Mouse (Mus musculus): ENCODE results near the gene Nrxn1. TPM values are rescaled to one million over a fixed set of nuclear protein-coding genes. Genes with fewer than 3 reads are reported as not detected.
A peak's percentile ranks its signal among the peaks of the same experiment; 100 is the strongest.
"Not testable (repeated sequence)": the region's sequence is repeated elsewhere in the genome, so short reads cannot be mapped to it uniquely, and the experiment has no call there.

The Nrxn1 gene
- polyA plus RNA-seq, 1 experiment from 2014 or later, result 4.6 TPM

DNA sequence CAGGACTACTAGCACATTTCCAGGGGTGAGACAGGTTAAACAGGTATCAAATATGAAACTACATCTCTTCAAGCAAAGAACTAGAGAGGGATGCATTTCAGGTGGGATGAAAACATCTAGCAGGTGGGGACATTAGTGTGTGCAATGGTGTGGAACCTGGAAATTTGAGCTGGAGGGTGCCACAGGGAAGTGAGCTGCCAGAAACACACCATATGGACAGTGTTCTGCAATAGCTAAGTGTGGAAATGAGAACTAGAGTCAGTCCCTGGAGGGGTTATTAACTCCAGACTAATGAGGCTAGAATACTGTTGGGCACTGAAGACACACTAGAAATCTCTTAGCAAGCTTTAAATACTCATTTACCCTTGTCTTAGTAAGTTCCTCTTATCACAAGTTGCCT is 536.5 kb downstream of the Nrxn1 start:
- peak; percentile 70; the same call in 1 of the 2 replicates for ATAC-seq (ENCODE audit: low FRiP score, low TSS enrichment)
- H3K9me3 ChIP-seq (ENCODE audit: low read length), result no peaks in the 10 kb centered on the region
- H3K4me1 ChIP-seq (ENCODE audit: insufficient read depth, low read length), result no peaks in the 10 kb centered on the region
- H3K4me3 ChIP-seq (ENCODE audit: low read length), result no peak overlapping the region
- no peak overlapping the region for H3K4me2 ChIP-seq (replicated peaks; ENCODE audit: low read depth, low read length)
- no peak overlapping the region for H3K27ac ChIP-seq (ENCODE audit: low read length)
- no peaks in the 10 kb centered on the region for H3K36me3 ChIP-seq (ENCODE audit: insufficient read depth, low read length)
- H3K9ac ChIP-seq (replicated peaks; ENCODE audit: low read length), result no peak overlapping the region
- H3K27me3 ChIP-seq (ENCODE audit: insufficient read depth, low read length), result no peaks in the 10 kb centered on the region

DNA sequence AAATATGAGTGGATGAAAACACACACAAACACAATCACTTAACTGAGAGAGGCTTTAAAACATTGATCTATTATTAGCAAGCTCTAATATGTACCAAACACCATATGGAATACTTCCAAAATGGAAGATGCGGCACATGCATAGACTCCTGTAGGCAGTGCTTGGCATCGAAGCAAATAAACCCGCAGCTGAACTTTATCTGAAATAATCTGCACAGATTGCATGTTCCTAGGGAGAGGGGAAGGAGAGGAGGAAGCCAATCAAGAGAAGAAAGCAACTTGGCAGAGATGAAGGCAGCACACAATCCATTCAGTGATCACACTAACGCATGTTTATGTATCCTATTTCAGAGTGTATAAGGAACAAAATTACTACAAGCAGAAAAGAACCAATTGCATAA is 542.5 kb downstream of the Nrxn1 start:
- ATAC-seq (ENCODE audit: low FRiP score, low TSS enrichment), result no peak
- Histone ChIP-seq H3K27ac (ENCODE audit: low read length) (no peak overlapping the region), H3K9ac (replicated peaks; ENCODE audit: low read length) (no peak overlapping the region), H3K36me3 (ENCODE audit: insufficient read depth, low read length) (no peaks in the 10 kb centered on the region), H3K9me3 (ENCODE audit: low read length) (no peaks in the 10 kb centered on the region), H3K4me1 (ENCODE audit: insufficient read depth, low read length) (peaks cover 3% of the 10 kb centered on the region; the same call in 1 of the 2 replicates), H3K4me2 (replicated peaks; ENCODE audit: low read depth, low read length) (no peak overlapping the region), H3K4me3 (ENCODE audit: low read length) (no peak overlapping the region), H3K27me3 (ENCODE audit: insufficient read depth, low read length) (no peaks in the 10 kb centered on the region)
- WGBS, result 79% methylated on average over 4 of the region's 4 CpGs

DNA sequence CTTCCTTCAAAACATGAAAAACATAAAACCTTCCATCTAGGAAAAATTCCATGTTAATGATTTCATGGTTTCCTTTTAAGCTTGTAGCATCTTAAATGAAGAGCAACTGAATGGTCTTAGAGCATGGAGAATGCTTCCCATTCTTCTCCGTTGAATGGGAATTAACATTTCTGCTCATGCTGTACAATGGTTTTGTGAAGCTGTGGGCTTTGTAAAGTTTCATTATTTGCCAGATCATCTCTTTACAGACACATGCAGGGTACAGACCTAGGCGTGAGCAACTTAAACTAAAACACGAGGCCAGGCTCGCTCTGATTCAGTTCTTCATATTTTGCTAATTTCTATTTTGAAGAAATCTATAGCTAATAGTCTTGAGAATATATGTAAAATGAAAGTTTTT is 546.1 kb downstream of the Nrxn1 start:
- H3K4me1 ChIP-seq (ENCODE audit: insufficient read depth, low read length), result peaks cover 6% of the 10 kb centered on the region; the same call in 1 of the 2 replicates
- no peaks in the 10 kb centered on the region for H3K36me3 ChIP-seq (ENCODE audit: insufficient read depth, low read length)
- H3K9me3 ChIP-seq (ENCODE audit: low read length), result no peaks in the 10 kb centered on the region
- H3K27me3 ChIP-seq (ENCODE audit: insufficient read depth, low read length), result no peaks in the 10 kb centered on the region
- ATAC-seq (ENCODE audit: low FRiP score, low TSS enrichment), result no peak
- H3K27ac ChIP-seq (ENCODE audit: low read length), result no peak overlapping the region
- 89% methylated on average over 4 of the region's 4 CpGs for WGBS
- no peak overlapping the region for H3K9ac ChIP-seq (replicated peaks; ENCODE audit: low read length)
- H3K4me3 ChIP-seq (ENCODE audit: low read length), result no peak overlapping the region
- H3K4me2 ChIP-seq (replicated peaks; ENCODE audit: low read depth, low read length), result no peak overlapping the region

DNA sequence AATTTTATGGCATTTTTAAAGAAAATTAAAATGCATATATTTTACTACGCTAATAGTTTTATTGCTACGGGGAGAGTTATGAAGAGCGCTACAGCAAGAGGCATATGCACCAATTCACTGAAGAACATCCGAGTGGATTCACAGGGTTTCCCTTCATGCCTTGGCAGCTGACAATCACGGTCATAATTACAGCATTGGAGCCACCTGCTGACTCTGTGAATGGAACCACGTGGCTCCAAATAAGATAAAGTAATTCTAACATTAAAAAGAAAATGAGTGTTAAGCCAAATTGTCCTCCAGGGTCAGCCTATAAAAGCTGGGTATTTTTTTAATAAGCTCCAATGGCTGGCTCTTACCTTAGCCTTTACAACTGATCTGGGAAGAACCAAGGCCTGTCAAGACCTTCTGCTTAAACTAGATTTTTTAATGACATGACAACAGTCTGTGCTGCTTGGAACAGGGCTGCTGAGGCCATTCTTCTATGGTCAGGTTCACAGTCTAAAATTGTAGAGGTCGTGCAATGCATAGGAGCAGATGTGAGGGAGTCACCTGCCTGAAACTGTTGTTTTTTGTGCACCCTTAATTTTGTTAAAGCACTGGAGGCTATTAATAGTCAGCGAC is 548.1 kb downstream of the Nrxn1 start:
- Histone ChIP-seq H3K4me1 (ENCODE audit: insufficient read depth, low read length) (peaks cover 6% of the 10 kb centered on the region; the same call in 1 of the 2 replicates), H3K27me3 (ENCODE audit: insufficient read depth, low read length) (no peaks in the 10 kb centered on the region), H3K9ac (replicated peaks; ENCODE audit: low read length) (no peak overlapping the region), H3K4me3 (ENCODE audit: low read length) (no peak overlapping the region), H3K9me3 (ENCODE audit: low read length) (no peaks in the 10 kb centered on the region), H3K4me2 (replicated peaks; ENCODE audit: low read depth, low read length) (no peak overlapping the region), H3K36me3 (ENCODE audit: insufficient read depth, low read length) (no peaks in the 10 kb centered on the region), H3K27ac (ENCODE audit: low read length) (no peak overlapping the region)
- ATAC-seq (ENCODE audit: low FRiP score, low TSS enrichment), result no peak
- 67% methylated on average over 8 of the region's 8 CpGs for WGBS

DNA sequence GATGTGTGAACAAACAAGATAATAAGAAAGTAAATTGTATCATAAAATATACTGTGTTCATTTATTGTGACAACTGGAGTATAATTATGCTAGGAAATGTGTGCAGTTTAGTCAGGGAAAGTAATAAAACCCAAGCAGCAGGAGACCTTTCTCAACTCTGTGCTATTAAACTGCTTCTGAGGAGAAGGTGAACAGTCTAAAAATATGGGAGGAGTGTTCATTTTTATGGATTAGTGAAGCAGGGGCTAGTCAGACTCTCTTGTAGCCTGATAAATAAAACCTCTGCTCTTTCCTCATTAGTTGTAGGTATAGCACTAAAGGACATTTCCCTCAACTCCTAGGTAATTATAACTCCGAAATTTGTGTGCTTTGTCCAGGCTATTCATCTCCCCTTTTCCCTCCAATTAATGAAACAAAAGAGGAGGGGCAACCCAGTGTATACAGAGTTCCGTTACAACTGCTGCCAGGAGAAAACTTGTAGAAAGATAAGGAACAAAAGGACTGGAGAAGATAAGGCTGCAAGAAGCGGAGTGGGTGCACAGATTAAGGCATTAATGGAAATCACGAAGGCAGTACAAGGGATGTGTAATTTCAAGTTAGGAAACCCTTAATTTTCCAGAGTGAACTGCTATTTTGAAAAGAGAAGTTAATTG is 548.8 kb downstream of the Nrxn1 start:
- no peaks in the 10 kb centered on the region for H3K9me3 ChIP-seq (ENCODE audit: low read length)
- H3K9ac ChIP-seq (replicated peaks; ENCODE audit: low read length), result no peak overlapping the region
- H3K27ac ChIP-seq (ENCODE audit: low read length), result no peak overlapping the region
- H3K36me3 ChIP-seq (ENCODE audit: insufficient read depth, low read length), result no peaks in the 10 kb centered on the region
- no peak for ATAC-seq (ENCODE audit: low FRiP score, low TSS enrichment)
- H3K4me1 ChIP-seq (ENCODE audit: insufficient read depth, low read length), result peaks cover 6% of the 10 kb centered on the region; the same call in 1 of the 2 replicates
- H3K4me2 ChIP-seq (replicated peaks; ENCODE audit: low read depth, low read length), result no peak overlapping the region
- no peaks in the 10 kb centered on the region for H3K27me3 ChIP-seq (ENCODE audit: insufficient read depth, low read length)
- H3K4me3 ChIP-seq (ENCODE audit: low read length), result no peak overlapping the region
- WGBS, result 40% methylated on average over 4 of the region's 4 CpGs

DNA sequence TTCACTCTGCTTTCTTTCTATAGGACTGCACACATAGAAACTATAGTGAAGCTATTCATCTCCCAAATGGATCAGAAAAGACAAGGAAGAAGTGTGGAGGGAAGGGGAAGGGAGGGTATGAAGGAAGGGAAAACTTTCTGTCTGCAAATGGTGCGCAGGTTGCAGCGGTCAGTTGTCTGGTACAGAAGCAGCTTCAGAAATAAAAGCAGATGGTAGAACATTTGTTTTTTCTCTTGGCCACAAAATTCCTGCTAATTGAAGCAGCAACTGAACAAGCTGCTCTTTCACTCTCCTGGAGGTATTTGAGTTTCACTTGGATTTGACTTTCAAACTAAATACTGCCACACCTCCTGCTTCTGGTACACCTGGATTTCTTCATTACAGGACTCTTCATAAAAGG is 561.4 kb downstream of the Nrxn1 start:
- Histone ChIP-seq H3K27ac (ENCODE audit: low read length) (no peak overlapping the region), H3K9ac (replicated peaks; ENCODE audit: low read length) (no peak overlapping the region), H3K4me2 (replicated peaks; ENCODE audit: low read depth, low read length) (no peak overlapping the region), H3K27me3 (ENCODE audit: insufficient read depth, low read length) (no peaks in the 10 kb centered on the region), H3K4me3 (ENCODE audit: low read length) (no peak overlapping the region), H3K9me3 (ENCODE audit: low read length) (no peaks in the 10 kb centered on the region), H3K4me1 (ENCODE audit: insufficient read depth, low read length) (no peaks in the 10 kb centered on the region), H3K36me3 (ENCODE audit: insufficient read depth, low read length) (no peaks in the 10 kb centered on the region)
- 100% methylated on average over 2 of the region's 2 CpGs for WGBS
- no peak for ATAC-seq (ENCODE audit: low FRiP score, low TSS enrichment)

DNA sequence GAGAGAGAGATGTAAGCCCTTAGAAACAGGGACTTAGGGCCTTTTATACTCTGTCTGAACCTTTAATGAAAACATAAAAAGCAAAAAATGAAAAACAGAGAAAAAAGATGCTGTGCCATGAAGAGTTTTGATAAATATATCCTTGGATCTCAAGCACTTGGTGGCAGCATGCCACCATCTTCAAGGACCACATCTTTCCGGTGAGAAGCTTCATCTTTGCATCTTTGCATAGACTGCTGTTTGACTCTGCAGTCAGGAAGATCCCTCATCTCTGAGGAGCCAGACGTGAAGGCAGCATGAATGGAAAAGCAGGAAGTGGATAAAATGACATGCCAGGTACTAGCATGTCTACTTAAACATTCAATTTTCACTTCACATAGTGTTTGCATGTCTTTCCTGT is 586.8 kb downstream of the Nrxn1 start:
- WGBS, result 75% methylated on average over 2 of the region's 2 CpGs

DNA sequence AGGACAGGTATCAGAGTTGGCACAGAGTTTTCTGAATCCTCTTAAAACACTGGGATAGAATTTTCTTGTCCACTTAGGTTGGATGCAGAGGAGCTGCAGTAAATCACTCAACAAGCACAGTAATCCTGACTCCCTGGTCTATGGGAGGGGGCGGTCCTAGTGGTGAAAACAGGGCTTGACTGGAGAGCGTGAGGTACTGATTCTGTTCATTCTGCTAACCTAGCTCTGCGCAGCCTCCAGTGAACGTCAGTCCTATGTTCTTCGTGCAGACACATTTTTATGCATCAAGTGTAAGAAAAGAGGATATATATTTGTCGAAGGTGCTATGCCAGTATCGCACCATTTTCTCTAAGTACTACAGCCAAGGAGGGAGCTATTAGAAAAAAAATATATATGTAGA is 588.9 kb downstream of the Nrxn1 start:
- not testable (repeated sequence) for H3K9ac ChIP-seq (replicated peaks; ENCODE audit: low read length); H3K4me3 ChIP-seq (ENCODE audit: low read length); H3K9me3 ChIP-seq (ENCODE audit: low read length); H3K27ac ChIP-seq (ENCODE audit: low read length); H3K36me3 ChIP-seq (ENCODE audit: insufficient read depth, low read length); ATAC-seq (ENCODE audit: low FRiP score, low TSS enrichment); H3K27me3 ChIP-seq (ENCODE audit: insufficient read depth, low read length); H3K4me2 ChIP-seq (replicated peaks; ENCODE audit: low read depth, low read length); H3K4me1 ChIP-seq (ENCODE audit: insufficient read depth, low read length)
- 71% methylated on average over 7 of the region's 7 CpGs for WGBS

More for the DNA sequence above, 586.8 kb downstream of the Nrxn1 start:
- Histone ChIP-seq H3K27ac (ENCODE audit: low read length) (no peak overlapping the region), H3K9ac (replicated peaks; ENCODE audit: low read length) (no peak overlapping the region), H3K9me3 (ENCODE audit: low read length) (no peaks in the 10 kb centered on the region), H3K27me3 (ENCODE audit: insufficient read depth, low read length) (no peaks in the 10 kb centered on the region), H3K4me2 (replicated peaks; ENCODE audit: low read depth, low read length) (no peak overlapping the region), H3K4me3 (ENCODE audit: low read length) (no peak overlapping the region), H3K36me3 (ENCODE audit: insufficient read depth, low read length) (no peaks in the 10 kb centered on the region), H3K4me1 (ENCODE audit: insufficient read depth, low read length) (no peaks in the 10 kb centered on the region)
- no peak for ATAC-seq (ENCODE audit: low FRiP score, low TSS enrichment)

DNA sequence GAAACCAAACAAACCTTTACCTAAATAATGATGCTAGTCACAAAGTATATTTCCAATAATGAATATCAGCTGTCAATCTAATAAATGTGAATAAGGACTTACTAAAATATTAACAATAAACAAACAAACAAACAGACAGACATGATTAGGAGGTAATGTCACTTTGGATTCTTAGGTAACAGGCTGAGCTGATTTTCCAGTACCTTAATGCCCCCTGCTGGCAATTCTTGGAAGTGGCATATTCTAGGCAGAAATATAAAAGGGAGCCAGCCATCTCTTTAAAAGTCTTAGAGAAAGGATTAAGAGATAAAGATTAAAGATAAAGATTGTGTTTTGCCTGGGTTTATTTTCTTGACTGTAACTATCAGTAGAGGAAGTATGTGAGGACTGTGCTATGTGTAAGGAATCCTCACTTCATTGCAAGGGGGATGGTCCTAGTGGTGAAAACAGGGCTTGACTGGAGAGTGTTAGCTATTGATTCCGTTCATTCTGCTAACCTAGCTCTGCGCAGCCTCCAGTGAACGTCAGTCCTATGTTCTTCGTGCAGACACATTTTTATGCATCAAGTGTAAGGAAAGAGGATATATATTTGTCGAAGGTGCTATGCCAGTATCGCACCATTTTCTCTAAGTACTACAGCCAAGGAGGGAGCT is 591.7 kb downstream of the Nrxn1 start:
- ATAC-seq (ENCODE audit: low FRiP score, low TSS enrichment), result peak; percentile 19; the same call in 1 of the 2 replicates
- Histone ChIP-seq H3K9me3 (ENCODE audit: low read length) (no peaks in the 10 kb centered on the region), H3K36me3 (ENCODE audit: insufficient read depth, low read length) (no peaks in the 10 kb centered on the region), H3K4me2 (replicated peaks; ENCODE audit: low read depth, low read length) (no peak overlapping the region), H3K4me1 (ENCODE audit: insufficient read depth, low read length) (no peaks in the 10 kb centered on the region), H3K9ac (replicated peaks; ENCODE audit: low read length) (no peak overlapping the region), H3K27me3 (ENCODE audit: insufficient read depth, low read length) (no peaks in the 10 kb centered on the region), H3K27ac (ENCODE audit: low read length) (no peak overlapping the region), H3K4me3 (ENCODE audit: low read length) (no peak overlapping the region)
- 54% methylated on average over 6 of the region's 6 CpGs for WGBS
